Mouse (Mus musculus) MEL (cell line): ENCODE measurements around the gene Cabp4.

Source experiments
- BHLHE40 ChIP-seq: IDR thresholded peaks from 2 replicates; pipeline ENCODE4 v1.6.1; 2012; ENCODE audit warnings: low read depth, mild to moderate bottlenecking, inconsistent platforms, low read length, improper control_type of control experiment, borderline replicate concordance
- CTCF ChIP-seq, 3 experiments: IDR thresholded peaks in 2 of 3; conservative IDR thresholded peaks in 1 of 3; 2 replicates each; pipeline ENCODE4 v1.5.1; 2011 to 2012; ENCODE audit warnings: low read length in 3 of 3, low read depth in 2 of 3, mild to moderate bottlenecking in 2 of 3, improper control_type of control experiment in 1 of 3, inconsistent platforms in 1 of 3, mixed read lengths in 1 of 3, moderate library complexity in 1 of 3; ENCODE audit not compliant: control insufficient read depth in 1 of 3, insufficient read depth in 1 of 3, poor library complexity in 1 of 3, severe bottlenecking in 1 of 3
- E2F4 ChIP-seq: IDR thresholded peaks from 2 replicates; pipeline ENCODE4 v1.6.1; 2011; ENCODE audit warnings: low read depth, low read length, improper control_type of control experiment, borderline replicate concordance
- EP300 ChIP-seq, 2 experiments: IDR thresholded peaks; 2 replicates each; pipeline ENCODE4 v1.6.1; 2011; ENCODE audit warnings: improper control_type of control experiment in 2 of 2, low read length in 2 of 2, low read depth in 1 of 2, mild to moderate bottlenecking in 1 of 2
- JUND ChIP-seq: IDR thresholded peaks from 2 replicates; pipeline ENCODE4 v1.6.1; 2011; ENCODE audit warnings: low read depth, mild to moderate bottlenecking, improper control_type of control experiment, low read length
- MAFK ChIP-seq: IDR thresholded peaks from 2 replicates; pipeline ENCODE4 v1.6.1; 2011; ENCODE audit warnings: low read depth, mild to moderate bottlenecking, low read length, improper control_type of control experiment, borderline replicate concordance
- MAX ChIP-seq: IDR thresholded peaks from 2 replicates; pipeline ENCODE4 v1.6.1; 2011; ENCODE audit warnings: low read length, improper control_type of control experiment
- MXI1 ChIP-seq: IDR thresholded peaks from 2 replicates; pipeline ENCODE4 v1.6.1; 2011; ENCODE audit warnings: mild to moderate bottlenecking, low read depth, low read length, improper control_type of control experiment
- POLR2A ChIP-seq, 2 experiments: IDR thresholded peaks; 2 replicates each; pipeline ENCODE4 v1.6.1; 2011 to 2012; ENCODE audit warnings: low read length in 2 of 2, mild to moderate bottlenecking in 2 of 2, control low read depth in 1 of 2, improper control_type of control experiment in 1 of 2, low read depth in 1 of 2, moderate library complexity in 1 of 2; ENCODE audit not compliant: control insufficient read depth in 1 of 2, insufficient read depth in 1 of 2, poor library complexity in 1 of 2
- POLR2AphosphoS5 ChIP-seq: IDR thresholded peaks from 2 replicates; pipeline ENCODE4 v1.6.1; 2012; ENCODE audit warnings: low read depth, borderline replicate concordance, mild to moderate bottlenecking, inconsistent platforms, low read length, moderate library complexity, mixed read lengths
- RCOR1 ChIP-seq: IDR thresholded peaks from 2 replicates; pipeline ENCODE4 v1.6.1; 2012; ENCODE audit warnings: low read depth, mild to moderate bottlenecking, inconsistent platforms, low read length, improper control_type of control experiment
- USF1 ChIP-seq: IDR thresholded peaks from 2 replicates; pipeline ENCODE4 v1.6.1; 2014; ENCODE audit warnings: low read depth, mild to moderate bottlenecking, inconsistent platforms, low read length, improper control_type of control experiment, moderate library complexity
- USF2 ChIP-seq, 2 experiments: IDR thresholded peaks; 2 replicates each; pipeline ENCODE4 v1.6.1; 2011 to 2012; ENCODE audit warnings: improper control_type of control experiment in 2 of 2, low read length in 2 of 2, borderline replicate concordance in 1 of 2, inconsistent platforms in 1 of 2, low read depth in 1 of 2, mild to moderate bottlenecking in 1 of 2; ENCODE audit not compliant: insufficient read depth in 1 of 2
- ZC3H11A ChIP-seq: IDR thresholded peaks from 2 replicates; pipeline ENCODE4 v1.6.1; 2012; ENCODE audit warnings: low read depth, mild to moderate bottlenecking, inconsistent platforms, low read length, improper control_type of control experiment

GRCm38 (mm10) chr19:4147022-4147405 is 3.2 kb upstream of the Cabp4 start:
- TF ChIP-seq E2F4 = no peak
- TF ChIP-seq CTCF (IDR thresholded peaks at IDR 0.05 in 2 of 3, conservative IDR thresholded peaks at IDR 0.05 in 1 of 3; ENCODE audit: control insufficient read depth in 1 of 3, insufficient read depth in 1 of 3, low read depth in 2 of 3, low read length in 3 of 3, poor library complexity in 1 of 3, severe bottlenecking in 1 of 3) = no peak
- no peak for TF ChIP-seq BHLHE40
- no peak for TF ChIP-seq ZC3H11A
- TF ChIP-seq RCOR1 = no peak
- TF ChIP-seq MXI1 = no peak
- TF ChIP-seq MAX = no peak
- no peak for TF ChIP-seq USF2 (IDR thresholded peaks at IDR 0.05; ENCODE audit: borderline replicate concordance in 1 of 2, insufficient read depth in 1 of 2, low read depth in 1 of 2, low read length in 2 of 2)
- TF ChIP-seq POLR2A (IDR thresholded peaks at IDR 0.05; ENCODE audit: control insufficient read depth in 1 of 2, insufficient read depth in 1 of 2, low read depth in 1 of 2, low read length in 2 of 2, poor library complexity in 1 of 2) = no peak
- no peak for TF ChIP-seq MAFK
- no peak for TF ChIP-seq EP300 (IDR thresholded peaks at IDR 0.05; ENCODE audit: low read depth in 1 of 2, low read length in 2 of 2)
- no peak for TF ChIP-seq POLR2AphosphoS5
- no peak for TF ChIP-seq JUND
- TF ChIP-seq USF1 = no peak
